Mouse (Mus musculus) embryonic facial prominence, embryonic 14.5 days (tissue): ENCODE data around the gene Snrk. TPM values are rescaled to one million over a fixed set of nuclear protein-coding genes. Genes with fewer than 3 reads are reported as not detected.

ENCODE experiments used
- ATAC-seq: fragments of 200-750 bp; cut with Nextera tagmentation; 2 replicates; pipeline ENCODE4 v1.8.0; 2017; ENCODE audit warnings: low read depth, moderate number of reproducible peaks, moderate TSS enrichment
- DNase-seq: peaks from one replicate; pipeline ENCODE4 v3.0.0-alpha.2; 2015; ENCODE audit warnings: low spot score
- H3K27ac ChIP-seq: fragments of 300-500 bp; sonication (generic); replicated peaks from 2 replicates; pipeline ENCODE4 v1.5.1; 2014; ENCODE audit warnings: low read depth, mild to moderate bottlenecking, low read length, moderate library complexity
- H3K27me3 ChIP-seq: fragments of 300-500 bp; sonication (generic); replicated peaks from 2 replicates; pipeline ENCODE4 v1.6.1; 2014; ENCODE audit warnings: low read length; ENCODE audit not compliant: control insufficient read depth, insufficient read depth
- H3K36me3 ChIP-seq: fragments of 300-500 bp; sonication (generic); 2 replicates; pipeline ENCODE4 v1.6.1; 2014; ENCODE audit warnings: low read length, mixed read lengths; ENCODE audit not compliant: control insufficient read depth, insufficient read depth
- H3K4me1 ChIP-seq: fragments of 300-500 bp; sonication (generic); 2 replicates; pipeline ENCODE4 v1.6.1; 2014; ENCODE audit warnings: antibody characterized with exemption, low read length; ENCODE audit not compliant: control insufficient read depth, insufficient read depth
- H3K4me2 ChIP-seq: fragments of 300-500 bp; sonication (generic); 2 replicates; pipeline ENCODE4 v1.6.1; 2014; ENCODE audit warnings: low read depth, mild to moderate bottlenecking, low read length, moderate library complexity, mixed read lengths
- H3K4me3 ChIP-seq: fragments of 300-500 bp; sonication (generic); 2 replicates; pipeline ENCODE4 v1.5.1; 2014; ENCODE audit warnings: low read depth, mild to moderate bottlenecking, low read length
- H3K9ac ChIP-seq: fragments of 300-500 bp; sonication (generic); 2 replicates; pipeline ENCODE4 v1.6.1; 2014; ENCODE audit warnings: low read depth, mild to moderate bottlenecking, low read length, moderate library complexity, mixed read lengths
- H3K9me3 ChIP-seq: fragments of 300-500 bp; sonication (generic); 2 replicates; pipeline ENCODE4 v1.6.1; 2016; ENCODE audit warnings: low read length; ENCODE audit not compliant: control insufficient read depth
- WGBS: fragments of 180-500 bp; shearing (Covaris S2); extraction: QIAGEN DNeasy Blood & Tissue Kit; methylation state at CpG from one replicate; pipeline ENCODE4 v1.1.7; 2014; 5-methylcytosine and 5-hydroxymethylcytosine counted together
- polyA plus RNA-seq: library from polyadenylated mRNA; unstranded; fragments of >200 nt; fragmentation: Nextera tagmentation; extraction: Ambion mirVana; gene quantifications from 2 replicates; pipeline ENCODE4 v1.2.1, GENCODE M21; 2014

The Snrk gene
- 42.4 and 42.9 TPM in 2 replicates for polyA plus RNA-seq

DNA sequence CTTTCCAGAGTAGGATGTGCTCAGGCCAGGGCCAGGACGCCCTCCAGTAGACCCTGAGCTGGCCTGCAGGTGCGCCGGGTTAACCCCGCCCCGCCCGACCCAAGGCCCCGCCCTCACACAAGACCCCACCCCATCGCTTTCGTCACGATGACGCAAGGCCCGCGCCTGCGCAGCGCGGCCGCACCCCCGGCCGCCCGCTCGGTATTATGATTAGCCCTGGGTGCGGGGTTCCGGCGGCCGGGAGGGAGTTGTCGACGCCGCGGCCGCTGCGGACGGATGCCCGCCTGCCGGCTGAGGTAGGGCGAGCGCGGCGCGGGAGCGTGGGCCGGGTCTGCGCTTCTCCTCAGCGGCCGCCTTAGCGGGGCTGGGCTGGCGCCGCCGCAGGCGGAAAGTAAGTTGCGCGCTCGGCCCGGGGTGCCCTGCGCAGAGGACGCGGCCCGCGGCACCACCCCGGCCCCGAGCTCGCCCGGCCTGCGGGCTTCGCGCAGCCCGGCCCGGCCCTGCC is at the start of gene Snrk:
TSS of gene Snrk (plus strand) at position 155 of the 505 bp plus-strand sequence.
- no peaks in the 10 kb centered on the region for H3K27me3 ChIP-seq
- H3K4me3 ChIP-seq = peak within 1 kb of the TSS; percentile 78
- DNase-seq (peak; percentile 89), ATAC-seq (peak; percentile 96)
- H3K4me1 ChIP-seq = peaks cover 5% of the 10 kb centered on the region; the same call in 1 of the 2 replicates
- no peaks in the 10 kb centered on the region for H3K36me3 ChIP-seq
- H3K9ac ChIP-seq = peak within 1 kb of the TSS; percentile 95
- no peaks in the 10 kb centered on the region for H3K9me3 ChIP-seq
- peak within 1 kb of the TSS; percentile 87 for H3K27ac ChIP-seq
- WGBS = 1% methylated on average over 11 of the region's 67 CpGs
- H3K4me2 ChIP-seq = peak within 1 kb of the TSS; percentile 65

DNA sequence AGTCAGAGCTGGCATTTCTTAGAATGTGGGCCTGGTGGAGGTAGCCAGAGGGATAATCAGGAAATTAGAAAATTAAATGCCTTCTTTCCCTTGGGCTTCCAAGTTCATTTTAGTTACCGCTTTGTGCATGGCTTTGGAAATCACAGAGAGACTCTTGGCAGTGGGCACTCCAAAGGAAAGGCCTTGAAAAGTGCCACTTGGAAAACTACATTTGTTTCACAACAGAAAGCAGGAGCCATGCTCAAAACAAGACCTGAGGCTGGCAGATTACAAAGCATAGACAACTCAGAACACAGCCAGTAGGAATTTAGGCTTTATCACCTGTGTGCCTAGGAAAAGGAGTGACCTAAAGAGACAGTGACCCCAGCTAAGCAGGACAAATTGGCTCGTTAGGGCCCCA is 49.4 kb upstream of the Snrk start:
- Histone ChIP-seq H3K27ac (no peak overlapping the region), H3K9me3 (no peaks in the 10 kb centered on the region), H3K9ac (no peak overlapping the region), H3K27me3 (no peaks in the 10 kb centered on the region), H3K4me2 (no peak overlapping the region), H3K4me1 (no peaks in the 10 kb centered on the region), H3K36me3 (no peaks in the 10 kb centered on the region), H3K4me3 (no peak overlapping the region)
- no peak for DNase-seq
- no peak for ATAC-seq
- 49% methylated on average over 2 of the region's 2 CpGs for WGBS

DNA sequence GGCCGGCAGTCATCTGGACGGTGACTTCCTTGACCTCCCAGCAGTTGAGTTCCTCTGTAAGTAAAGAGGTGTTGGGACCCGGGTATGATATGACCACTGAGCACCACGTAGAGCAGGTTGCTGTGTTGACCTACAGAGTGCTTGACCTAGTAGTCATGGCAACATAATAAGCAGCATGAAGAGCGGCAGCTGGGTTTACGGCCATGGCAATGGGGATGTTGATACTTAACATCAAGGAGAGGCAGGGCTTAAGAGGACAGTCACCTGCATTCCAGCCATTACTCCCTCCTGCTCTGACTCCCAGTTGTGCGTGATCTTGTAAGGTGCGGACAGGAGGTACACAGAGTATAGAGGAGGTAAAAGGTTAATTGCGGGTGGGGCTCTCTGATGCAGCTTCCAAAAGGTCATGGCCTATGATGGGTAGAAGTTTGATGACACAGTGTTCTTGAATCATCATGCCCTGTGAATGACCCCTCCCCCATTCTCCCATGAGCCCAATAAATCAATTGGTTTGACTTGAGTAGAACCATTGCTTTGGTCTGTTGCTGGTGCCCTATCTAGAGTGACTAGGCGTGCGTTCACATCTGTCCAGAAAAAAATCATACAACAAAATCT is 47.4 kb upstream of the Snrk start:
- H3K4me1 ChIP-seq = no peaks in the 10 kb centered on the region
- no peaks in the 10 kb centered on the region for H3K9me3 ChIP-seq
- ATAC-seq (no peak), DNase-seq (no peak)
- no peak overlapping the region for H3K4me3 ChIP-seq
- H3K4me2 ChIP-seq = no peak overlapping the region
- WGBS = 82% methylated on average over 11 of the region's 11 CpGs
- no peak overlapping the region for H3K9ac ChIP-seq
- no peaks in the 10 kb centered on the region for H3K36me3 ChIP-seq
- H3K27me3 ChIP-seq = no peaks in the 10 kb centered on the region
- no peak overlapping the region for H3K27ac ChIP-seq

DNA sequence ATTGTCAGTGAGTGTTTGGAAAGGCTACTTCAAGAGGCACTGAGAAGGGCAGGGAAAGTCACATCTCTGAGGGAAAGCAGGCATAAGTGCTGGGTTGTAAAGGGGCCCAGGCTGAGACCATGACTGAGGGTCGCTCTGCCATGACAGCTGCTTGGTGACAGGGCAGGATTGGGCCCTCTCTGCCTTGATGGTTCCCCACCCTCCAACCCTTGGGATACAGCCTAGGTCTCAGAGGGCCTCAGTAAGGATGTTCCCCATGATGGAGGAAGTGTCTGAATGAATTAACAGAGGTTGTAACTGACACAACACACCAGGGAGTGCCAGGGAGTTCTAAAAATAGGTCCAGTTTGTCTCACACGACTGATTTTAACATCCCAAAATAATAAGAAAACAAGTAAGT is 43.1 kb upstream of the Snrk start:
- H3K4me1 ChIP-seq = no peaks in the 10 kb centered on the region
- ATAC-seq = no peak
- no peak for DNase-seq
- no peak overlapping the region for H3K4me3 ChIP-seq
- 47% methylated on average over 2 of the region's 2 CpGs for WGBS
- no peaks in the 10 kb centered on the region for H3K36me3 ChIP-seq
- no peak overlapping the region for H3K27ac ChIP-seq
- H3K9me3 ChIP-seq = peaks cover 5% of the 10 kb centered on the region; the same call in 1 of the 2 replicates
- no peak overlapping the region for H3K4me2 ChIP-seq
- H3K27me3 ChIP-seq = no peaks in the 10 kb centered on the region
- H3K9ac ChIP-seq = no peak overlapping the region

DNA sequence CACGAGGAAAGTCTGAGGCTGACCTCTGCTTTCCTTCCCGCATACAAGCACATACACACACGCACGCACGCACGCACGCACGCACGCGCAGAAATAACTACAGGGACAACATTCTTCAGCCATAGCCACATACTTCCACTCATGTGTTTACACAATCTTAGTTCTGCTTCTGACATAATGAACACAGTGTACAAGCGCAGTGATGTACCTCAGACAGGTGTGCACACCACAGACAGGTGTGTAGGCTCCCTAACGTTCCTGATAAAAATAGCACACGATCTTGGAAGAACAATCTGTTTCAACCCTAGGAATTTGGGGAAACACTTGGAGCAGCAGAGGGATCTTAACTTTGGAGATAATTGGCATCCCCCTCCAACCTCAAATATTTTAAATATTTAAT is 42.5 kb upstream of the Snrk start:
- peaks cover 5% of the 10 kb centered on the region; the same call in 1 of the 2 replicates for H3K9me3 ChIP-seq
- ATAC-seq = no peak
- H3K4me2 ChIP-seq = no peak overlapping the region
- no peak overlapping the region for H3K27ac ChIP-seq
- 90% methylated on average over 13 of the region's 13 CpGs for WGBS
- no peaks in the 10 kb centered on the region for H3K4me1 ChIP-seq
- DNase-seq = no peak
- no peaks in the 10 kb centered on the region for H3K36me3 ChIP-seq
- no peaks in the 10 kb centered on the region for H3K27me3 ChIP-seq
- no peak overlapping the region for H3K4me3 ChIP-seq
- H3K9ac ChIP-seq = no peak overlapping the region

DNA sequence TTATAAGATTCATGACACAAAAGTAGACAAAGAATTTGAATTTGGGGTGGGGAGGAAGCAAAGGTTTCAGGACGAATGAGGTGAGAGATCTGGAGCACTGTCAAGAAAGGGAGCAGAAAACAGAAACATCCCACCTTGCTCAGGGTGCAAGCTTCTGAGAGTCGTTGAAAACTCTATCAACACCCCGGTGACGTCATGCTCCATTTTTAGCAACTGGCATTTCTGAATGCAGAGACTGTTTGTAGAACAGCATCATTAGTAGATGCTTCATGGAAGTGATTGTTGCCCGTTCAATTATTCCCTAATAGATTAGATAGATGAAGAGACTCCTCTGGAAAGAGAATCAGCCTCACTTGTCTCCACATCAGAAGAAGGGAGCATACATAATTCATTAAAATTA is 38.6 kb upstream of the Snrk start:
- ATAC-seq (no peak), DNase-seq (no peak)
- Histone ChIP-seq H3K4me1 (no peaks in the 10 kb centered on the region), H3K4me2 (no peak overlapping the region), H3K9me3 (peaks cover 5% of the 10 kb centered on the region; the same call in 1 of the 2 replicates), H3K27me3 (no peaks in the 10 kb centered on the region), H3K36me3 (no peaks in the 10 kb centered on the region), H3K9ac (no peak overlapping the region), H3K27ac (no peak overlapping the region), H3K4me3 (no peak overlapping the region)
- WGBS = 80% methylated on average over 5 of the region's 5 CpGs

DNA sequence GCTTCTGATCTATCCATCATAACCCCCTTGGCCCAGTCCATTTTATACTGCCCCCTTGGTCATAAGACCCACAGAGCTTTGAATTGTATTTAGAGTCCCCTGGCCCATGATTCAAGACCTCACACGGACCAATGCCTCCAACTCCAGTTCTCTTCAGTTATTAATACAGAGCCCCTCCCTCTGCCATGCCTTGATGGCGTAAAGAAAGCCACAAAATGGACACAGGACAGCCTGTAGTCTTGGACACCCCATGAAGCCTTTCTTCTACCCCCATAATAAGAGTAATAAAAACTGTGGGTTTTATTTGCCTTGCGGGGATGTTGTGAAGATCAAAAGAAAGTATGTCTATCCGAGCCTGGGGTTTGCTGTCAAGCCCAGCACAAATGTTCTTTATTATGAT is 33.4 kb upstream of the Snrk start:
- Histone ChIP-seq H3K9ac (no peak overlapping the region), H3K4me3 (no peak overlapping the region), H3K4me1 (no peaks in the 10 kb centered on the region; the same call in 1 of the 2 replicates), H3K9me3 (no peaks in the 10 kb centered on the region), H3K27ac (peak overlapping the region; percentile 33; the same call in 1 of the 2 replicates), H3K27me3 (no peaks in the 10 kb centered on the region), H3K4me2 (no peak overlapping the region), H3K36me3 (no peaks in the 10 kb centered on the region)
- DNase-seq (no peak), ATAC-seq (no peak)
- WGBS = 58% methylated on average over 4 of the region's 4 CpGs

DNA sequence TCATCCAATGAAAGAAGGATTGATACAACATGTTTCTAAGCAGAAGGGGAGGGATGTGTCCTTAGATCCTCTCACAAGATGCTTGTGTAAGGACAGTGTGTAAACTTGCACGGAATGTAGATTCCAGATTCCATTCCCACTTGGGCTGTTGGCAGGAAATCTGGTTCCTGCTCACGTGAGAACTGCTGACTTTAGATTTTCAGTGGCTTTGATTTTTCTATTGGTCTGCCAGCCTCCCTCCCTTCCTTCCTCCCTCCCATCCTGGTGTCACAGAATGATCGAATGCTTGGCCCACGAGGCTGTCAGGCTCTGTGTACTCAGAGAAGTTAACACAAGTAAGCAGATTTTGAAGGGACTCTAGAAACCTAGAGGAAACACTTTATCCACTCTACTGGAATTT is 32.9 kb upstream of the Snrk start:
- Histone ChIP-seq H3K4me1 (no peaks in the 10 kb centered on the region; the same call in 1 of the 2 replicates), H3K9me3 (no peaks in the 10 kb centered on the region), H3K36me3 (no peaks in the 10 kb centered on the region), H3K4me2 (no peak overlapping the region), H3K4me3 (no peak overlapping the region), H3K27me3 (no peaks in the 10 kb centered on the region), H3K27ac (peak overlapping the region; percentile 53; the same call in 1 of the 2 replicates), H3K9ac (no peak overlapping the region)
- DNase-seq (peak; percentile 50), ATAC-seq (no peak)
- 23% methylated on average over 4 of the region's 4 CpGs for WGBS

DNA sequence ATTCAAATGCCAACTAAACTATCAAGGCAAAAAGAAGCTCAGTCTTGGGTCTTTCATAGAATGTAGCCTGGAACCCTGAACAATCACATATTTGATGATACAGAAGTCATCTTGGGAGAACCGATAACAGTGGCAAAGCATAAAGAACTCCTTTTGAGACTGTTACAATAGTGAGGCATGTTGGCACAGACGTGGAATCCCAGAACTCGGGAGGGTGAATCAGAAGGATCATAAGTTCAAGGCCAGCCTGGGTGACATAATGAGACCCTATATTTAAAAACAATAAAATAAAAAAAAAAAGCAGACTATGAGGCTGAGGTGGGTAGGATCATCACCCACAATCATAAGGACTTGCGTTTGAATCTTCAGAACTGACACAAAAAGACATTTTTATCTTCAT is 32.4 kb upstream of the Snrk start:
- 74% methylated on average over 4 of the region's 4 CpGs for WGBS
- no peak overlapping the region for H3K4me3 ChIP-seq
- H3K4me1 ChIP-seq = no peaks in the 10 kb centered on the region; the same call in 1 of the 2 replicates
- peak overlapping the region; percentile 53 for H3K27ac ChIP-seq
- no peaks in the 10 kb centered on the region for H3K27me3 ChIP-seq
- no peak for ATAC-seq
- no peak overlapping the region for H3K4me2 ChIP-seq
- H3K36me3 ChIP-seq = no peaks in the 10 kb centered on the region
- H3K9ac ChIP-seq = no peak overlapping the region
- DNase-seq = no peak
- H3K9me3 ChIP-seq = no peaks in the 10 kb centered on the region
